Mouse (Mus musculus) liver, postnatal 0 days (tissue): ENCODE measurements around the gene Eml2.

ENCODE experiments used
- CTCF ChIP-seq: sonication (generic); IDR thresholded peaks from 2 replicates; pipeline ENCODE4 v1.5.1; 2016; ENCODE audit warnings: antibody characterized with exemption, low read depth
- EP300 ChIP-seq: IDR thresholded peaks from 2 replicates; pipeline ENCODE4 v1.6.1; 2016; ENCODE audit warnings: antibody characterized with exemption, low read depth, mild to moderate bottlenecking

- TF ChIP-seq EP300 (no peak), CTCF (peak; percentile 85)
Measured at GRCm38 (mm10) chr7:19208944-19209472, 32.8 kb downstream of the Eml2 start.
